Mouse (Mus musculus) lung, embryonic 16.5 days (tissue): ENCODE results near the gene Trim63. TPM values are rescaled to one million over a fixed set of nuclear protein-coding genes. Genes with fewer than 3 reads are reported as not detected.
A peak's percentile ranks its signal among the peaks of the same experiment; 100 is the strongest.

Source experiments
- ATAC-seq: fragments of 200-750 bp; cut with Nextera tagmentation; 2 replicates; pipeline ENCODE4 v1.8.0; 2017; ENCODE audit warnings: low read depth, mild to moderate bottlenecking, moderate library complexity
- H3K27ac ChIP-seq: fragments of 300-500 bp; sonication (generic); 2 replicates; pipeline ENCODE4 v1.5.1; 2014; ENCODE audit warnings: mild to moderate bottlenecking, control low read depth, low read length
- H3K27me3 ChIP-seq: fragments of 300-500 bp; sonication (generic); 2 replicates; pipeline ENCODE4 v1.6.1; 2014; ENCODE audit warnings: low read depth, low read length, mixed read lengths; ENCODE audit not compliant: control insufficient read depth, insufficient read depth
- H3K36me3 ChIP-seq: fragments of 300-500 bp; sonication (generic); 2 replicates; pipeline ENCODE4 v1.6.1; 2014; ENCODE audit warnings: low read length; ENCODE audit not compliant: control insufficient read depth, insufficient read depth
- H3K4me1 ChIP-seq: fragments of 300-500 bp; sonication (generic); replicated peaks from 2 replicates; pipeline ENCODE4 v1.6.1; 2014; ENCODE audit warnings: low read length, mixed read lengths; ENCODE audit not compliant: control insufficient read depth, insufficient read depth
- H3K4me2 ChIP-seq: fragments of 300-500 bp; sonication (generic); 2 replicates; pipeline ENCODE4 v1.6.1; 2014; ENCODE audit warnings: low read depth, low read length, control low read depth
- H3K4me3 ChIP-seq: fragments of 300-500 bp; sonication (generic); 2 replicates; pipeline ENCODE4 v1.5.1; 2014; ENCODE audit warnings: mild to moderate bottlenecking, low read length, control low read depth
- H3K9ac ChIP-seq: fragments of 300-500 bp; sonication (generic); 2 replicates; pipeline ENCODE4 v1.6.1; 2014; ENCODE audit warnings: low read length, control low read depth
- H3K9me3 ChIP-seq: fragments of 300-500 bp; sonication (generic); 2 replicates; pipeline ENCODE4 v1.6.1; 2016; ENCODE audit warnings: low read length; ENCODE audit not compliant: control insufficient read depth
- WGBS: fragments of 180-500 bp; shearing (Covaris S2); extraction: QIAGEN DNeasy Blood & Tissue Kit; methylation state at CpG from one replicate; pipeline ENCODE4 v1.1.7; 2014; 5-methylcytosine and 5-hydroxymethylcytosine counted together
- polyA plus RNA-seq: library from polyadenylated mRNA; unstranded; fragments of >200 nt; fragmentation: Nextera tagmentation; extraction: Ambion mirVana; gene quantifications from 2 replicates; pipeline ENCODE4 v1.2.1, GENCODE M21; 2015

Trim63 gene
- polyA plus RNA-seq, 1 experiment from 2014 or later, result 3.1 TPM

GRCm38 (mm10) chr4:134353527-134354409, 38.8 kb downstream of the Trim63 start:
- Histone ChIP-seq H3K9ac (no peak overlapping the region), H3K27me3 (no peaks in the 10 kb centered on the region), H3K27ac (no peak overlapping the region), H3K4me2 (no peak overlapping the region), H3K36me3 (no peaks in the 10 kb centered on the region), H3K4me3 (no peak overlapping the region), H3K4me1 (peaks cover 26% of the 10 kb centered on the region), H3K9me3 (no peaks in the 10 kb centered on the region)
- WGBS, result 58% methylated on average over 5 of the region's 5 CpGs
- ATAC-seq, result no peak

DNA sequence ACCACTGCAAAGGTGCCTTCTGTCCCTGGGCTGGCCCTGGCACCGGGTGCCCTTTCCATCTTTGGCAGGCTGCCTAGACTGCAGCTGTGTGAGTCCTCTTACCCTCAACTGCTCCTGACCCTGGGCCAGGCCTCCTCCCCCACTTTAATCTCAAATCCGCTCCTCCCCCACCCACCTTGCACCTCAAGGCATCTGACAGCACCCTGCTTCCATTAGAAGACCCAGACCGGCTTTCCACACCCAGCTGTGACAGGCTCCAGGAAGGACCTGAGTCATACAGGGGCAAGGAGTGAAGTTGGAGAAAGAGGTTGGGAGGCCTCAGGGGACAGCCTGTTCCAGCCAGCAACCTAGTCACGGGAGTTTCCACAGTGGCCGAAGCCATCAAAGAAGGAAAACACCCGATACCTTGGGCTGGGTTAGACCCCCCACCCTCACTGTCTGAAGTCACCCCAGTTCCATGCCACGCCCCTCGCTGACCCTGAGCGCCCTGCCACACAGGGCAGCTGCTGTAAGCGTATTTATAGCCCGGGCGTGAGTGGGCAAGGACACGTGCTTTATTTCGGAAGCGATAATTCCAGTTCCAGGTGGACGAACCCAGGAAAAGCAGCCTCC, 41.0 kb downstream of the Trim63 start:
- Histone ChIP-seq H3K4me3 (no peak overlapping the region), H3K36me3 (no peaks in the 10 kb centered on the region), H3K4me2 (no peak overlapping the region), H3K27ac (peak overlapping the region; percentile 35), H3K4me1 (peaks cover 26% of the 10 kb centered on the region), H3K9ac (no peak overlapping the region), H3K27me3 (no peaks in the 10 kb centered on the region), H3K9me3 (no peaks in the 10 kb centered on the region)
- 23% methylated on average over 16 of the region's 16 CpGs for WGBS
- ATAC-seq, result peak; percentile 47

- peak; percentile 63 for ATAC-seq
- H3K27me3 ChIP-seq, result no peaks in the 10 kb centered on the region
- H3K4me2 ChIP-seq, result peak overlapping the region; percentile 35
- peak overlapping the region; percentile 11; the same call in 1 of the 2 replicates for H3K4me3 ChIP-seq
- H3K9me3 ChIP-seq, result no peaks in the 10 kb centered on the region
- 13% methylated on average over 22 of the region's 22 CpGs for WGBS
- H3K27ac ChIP-seq, result peak overlapping the region; percentile 64
- H3K36me3 ChIP-seq, result no peaks in the 10 kb centered on the region
- peak overlapping the region; percentile 5; the same call in 1 of the 2 replicates for H3K9ac ChIP-seq
- peaks cover 19% of the 10 kb centered on the region for H3K4me1 ChIP-seq
Measured at GRCm38 (mm10) chr4:134356591-134357460, 41.9 kb downstream of the Trim63 start.

- H3K9me3 ChIP-seq, result no peaks in the 10 kb centered on the region
- peaks cover 16% of the 10 kb centered on the region for H3K4me1 ChIP-seq
- H3K9ac ChIP-seq, result no peak overlapping the region; the same call in 1 of the 2 replicates
- peak overlapping the region; percentile 11; the same call in 1 of the 2 replicates for H3K4me3 ChIP-seq
- H3K27ac ChIP-seq, result peak overlapping the region; percentile 64
- no peaks in the 10 kb centered on the region for H3K27me3 ChIP-seq
- H3K4me2 ChIP-seq, result peak overlapping the region; percentile 35
- H3K36me3 ChIP-seq, result no peaks in the 10 kb centered on the region
- no peak for ATAC-seq
- WGBS, result 33% methylated on average over 17 of the region's 17 CpGs
Measured at GRCm38 (mm10) chr4:134357461-134357771, 42.5 kb downstream of the Trim63 start.

- no peak for ATAC-seq
- WGBS, result 84% methylated on average over 6 of the region's 6 CpGs
- Histone ChIP-seq H3K4me3 (no peak overlapping the region), H3K9me3 (no peaks in the 10 kb centered on the region), H3K36me3 (no peaks in the 10 kb centered on the region), H3K4me2 (no peak overlapping the region), H3K27ac (no peak overlapping the region), H3K27me3 (no peaks in the 10 kb centered on the region), H3K9ac (no peak overlapping the region), H3K4me1 (peaks cover 16% of the 10 kb centered on the region)
Measured at GRCm38 (mm10) chr4:134359649-134360048, 44.7 kb downstream of the Trim63 start.

GRCm38 (mm10) chr4:134361215-134361614, 46.3 kb downstream of the Trim63 start:
- H3K4me1 ChIP-seq, result peaks cover 8% of the 10 kb centered on the region; the same call in 1 of the 2 replicates
- no peaks in the 10 kb centered on the region for H3K9me3 ChIP-seq
- no peak overlapping the region for H3K27ac ChIP-seq
- H3K9ac ChIP-seq, result no peak overlapping the region
- ATAC-seq, result no peak
- no peaks in the 10 kb centered on the region for H3K27me3 ChIP-seq
- no peak overlapping the region for H3K4me2 ChIP-seq
- no peak overlapping the region for H3K4me3 ChIP-seq
- no peaks in the 10 kb centered on the region for H3K36me3 ChIP-seq
- WGBS, result 25% methylated on average over 5 of the region's 5 CpGs

GRCm38 (mm10) chr4:134362124-134362523, 47.2 kb downstream of the Trim63 start:
- H3K36me3 ChIP-seq, result no peaks in the 10 kb centered on the region
- WGBS, result 59% methylated on average over 9 of the region's 9 CpGs
- H3K4me3 ChIP-seq, result no peak overlapping the region
- no peak overlapping the region for H3K4me2 ChIP-seq
- H3K27ac ChIP-seq, result no peak overlapping the region
- no peak for ATAC-seq
- no peaks in the 10 kb centered on the region for H3K27me3 ChIP-seq
- no peaks in the 10 kb centered on the region for H3K9me3 ChIP-seq
- H3K9ac ChIP-seq, result peak overlapping the region; percentile 11; the same call in 1 of the 2 replicates
- peaks cover 1% of the 10 kb centered on the region; the same call in 1 of the 2 replicates for H3K4me1 ChIP-seq

- H3K27ac ChIP-seq, result no peak overlapping the region
- 26% methylated on average over 9 of the region's 9 CpGs for WGBS
- ATAC-seq, result no peak
Measured at GRCm38 (mm10) chr4:134362586-134362985, 47.7 kb downstream of the Trim63 start.

GRCm38 (mm10) chr4:134365280-134365679, 50.4 kb downstream of the Trim63 start:
- WGBS, result 24% methylated on average over 5 of the region's 5 CpGs
- Histone ChIP-seq H3K9ac (no peak overlapping the region), H3K4me1 (no peaks in the 10 kb centered on the region), H3K4me2 (no peak overlapping the region), H3K27me3 (peaks cover 6% of the 10 kb centered on the region), H3K4me3 (no peak overlapping the region), H3K9me3 (no peaks in the 10 kb centered on the region), H3K36me3 (no peaks in the 10 kb centered on the region), H3K27ac (no peak overlapping the region)
- ATAC-seq, result no peak

More at GRCm38 (mm10) chr4:134362586-134362985, 47.7 kb downstream of the Trim63 start:
- Histone ChIP-seq H3K4me1 (no peaks in the 10 kb centered on the region), H3K36me3 (no peaks in the 10 kb centered on the region), H3K27me3 (no peaks in the 10 kb centered on the region), H3K9me3 (no peaks in the 10 kb centered on the region), H3K9ac (no peak overlapping the region), H3K4me2 (no peak overlapping the region), H3K4me3 (no peak overlapping the region)
